Mouse (Mus musculus) heart, embryonic 12.5 days (tissue): Measurements from ENCODE around the gene Togaram2. TPM values are rescaled to one million over a fixed set of nuclear protein-coding genes. Genes with fewer than 3 reads are reported as not detected.

Experiments used
- ATAC-seq: fragments of 200-750 bp; cut with Nextera tagmentation; 2 replicates; pipeline ENCODE4 v1.8.0; 2017; ENCODE audit warnings: moderate TSS enrichment, moderate library complexity; ENCODE audit not compliant: insufficient number of reproducible peaks, low FRiP score
- H3K27ac ChIP-seq: fragments of 300-500 bp; sonication (generic); 2 replicates; pipeline ENCODE4 v1.5.1; 2016; ENCODE audit warnings: mild to moderate bottlenecking, moderate library complexity; ENCODE audit not compliant: poor library complexity, severe bottlenecking
- H3K27me3 ChIP-seq: fragments of 300-500 bp; sonication (generic); replicated peaks from 2 replicates; pipeline ENCODE4 v1.6.1; 2016; ENCODE audit warnings: mild to moderate bottlenecking, moderate library complexity
- H3K36me3 ChIP-seq: fragments of 300-500 bp; sonication (generic); 2 replicates; pipeline ENCODE4 v1.6.1; 2016; ENCODE audit warnings: mild to moderate bottlenecking, moderate library complexity
- H3K4me1 ChIP-seq: fragments of 300-500 bp; sonication (generic); replicated peaks from 2 replicates; pipeline ENCODE4 v1.6.1; 2016; ENCODE audit warnings: mild to moderate bottlenecking
- H3K4me2 ChIP-seq: fragments of 300-500 bp; sonication (generic); 2 replicates; pipeline ENCODE4 v1.6.1; 2016; ENCODE audit warnings: mild to moderate bottlenecking, moderate library complexity
- H3K4me3 ChIP-seq: fragments of 300-500 bp; sonication (generic); 2 replicates; pipeline ENCODE4 v1.5.1; 2016; ENCODE audit warnings: mild to moderate bottlenecking
- H3K9ac ChIP-seq: fragments of 300-500 bp; sonication (generic); 2 replicates; pipeline ENCODE4 v1.6.1; 2016; ENCODE audit warnings: mild to moderate bottlenecking, moderate library complexity
- H3K9me3 ChIP-seq: fragments of 300-500 bp; sonication (generic); replicated peaks from 2 replicates; pipeline ENCODE4 v1.6.1; 2016; ENCODE audit warnings: mild to moderate bottlenecking, moderate library complexity
- WGBS: fragments of 180-500 bp; shearing (Covaris S2); methylation state at CpG from one replicate; pipeline ENCODE4 v1.1.7; 2016; 5-methylcytosine and 5-hydroxymethylcytosine counted together
- polyA plus RNA-seq: library from polyadenylated mRNA; unstranded; fragments of >200 nt; fragmentation: Nextera tagmentation; extraction: Ambion mirVana; gene quantifications from 2 replicates; pipeline ENCODE4 v1.2.1, GENCODE M21; 2016

Togaram2 gene
- polyA plus RNA-seq, 1 experiment from 2014 or later = 2.7 TPM

DNA sequence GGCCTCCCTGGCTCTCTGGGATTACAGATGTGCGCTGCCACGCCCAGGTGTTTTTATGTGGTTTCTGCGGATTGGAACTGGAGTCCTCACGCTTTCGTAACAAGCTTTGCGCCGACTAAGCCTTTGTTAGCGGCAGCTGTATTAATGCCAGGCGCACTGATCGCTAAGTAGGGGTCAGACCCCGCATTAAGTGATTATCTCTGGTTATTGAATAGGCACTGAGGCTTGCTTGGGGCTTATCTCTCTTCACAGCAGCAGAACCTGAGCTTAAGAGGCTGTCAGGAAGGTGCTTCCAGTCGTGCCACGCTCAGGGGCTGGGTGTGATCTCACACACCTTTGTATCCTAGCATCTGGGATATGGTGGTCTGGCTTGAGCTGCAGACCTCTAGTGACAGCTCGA lies 8.6 kb downstream of the Togaram2 start:
- Histone ChIP-seq H3K4me1 (peaks cover 4% of the 10 kb centered on the region; the same call in 1 of the 2 replicates), H3K9ac (no peak overlapping the region), H3K4me3 (no peak overlapping the region), H3K4me2 (no peak overlapping the region), H3K9me3 (no peaks in the 10 kb centered on the region), H3K36me3 (no peaks in the 10 kb centered on the region), H3K27ac (no peak overlapping the region), H3K27me3 (no peaks in the 10 kb centered on the region)
- no peak for ATAC-seq
- WGBS = 65% methylated on average over 14 of the region's 14 CpGs

- H3K27ac ChIP-seq = no peak overlapping the region
- no peaks in the 10 kb centered on the region for H3K9me3 ChIP-seq
- H3K9ac ChIP-seq = no peak overlapping the region
- peaks cover 4% of the 10 kb centered on the region; the same call in 1 of the 2 replicates for H3K4me1 ChIP-seq
- no peak overlapping the region for H3K4me2 ChIP-seq
- H3K36me3 ChIP-seq = no peaks in the 10 kb centered on the region
- no peaks in the 10 kb centered on the region for H3K27me3 ChIP-seq
- 81% methylated on average over 4 of the region's 4 CpGs for WGBS
- ATAC-seq = no peak
- H3K4me3 ChIP-seq = no peak overlapping the region
Measured at GRCm38 (mm10) chr17:71682379-71682778, 9.3 kb downstream of the Togaram2 start.

GRCm38 (mm10) chr17:71683281-71683680 lies 10.2 kb downstream of the Togaram2 start:
- Histone ChIP-seq H3K27me3 (no peaks in the 10 kb centered on the region), H3K27ac (no peak overlapping the region), H3K9ac (no peak overlapping the region), H3K36me3 (no peaks in the 10 kb centered on the region), H3K4me1 (peaks cover 4% of the 10 kb centered on the region; the same call in 1 of the 2 replicates), H3K4me2 (no peak overlapping the region), H3K9me3 (no peaks in the 10 kb centered on the region), H3K4me3 (no peak overlapping the region)
- ATAC-seq = no peak
- WGBS = 85% methylated on average over 6 of the region's 6 CpGs

GRCm38 (mm10) chr17:71684103-71684608 lies 11.1 kb downstream of the Togaram2 start:
- no peak overlapping the region for H3K27ac ChIP-seq

DNA sequence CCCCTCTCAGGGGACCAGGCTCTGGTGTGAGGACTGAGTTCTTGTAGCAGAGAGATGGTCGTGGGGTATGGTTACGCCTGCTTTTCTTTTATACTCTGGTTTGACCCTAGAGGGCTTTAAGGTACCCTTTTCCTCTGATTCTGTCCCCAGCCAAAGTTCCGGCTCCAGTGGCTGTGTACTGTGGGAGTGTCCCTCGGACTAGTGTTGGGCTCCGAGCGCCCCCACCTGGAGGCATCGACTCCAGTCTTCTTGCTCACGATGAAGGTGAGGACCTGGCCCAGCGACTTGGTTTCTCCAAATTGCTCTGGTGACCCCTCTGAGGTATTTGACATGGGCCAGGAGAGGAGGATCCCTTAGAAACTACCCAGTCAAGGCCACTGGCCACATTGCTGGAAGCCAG lies 14.4 kb downstream of the Togaram2 start:
- Histone ChIP-seq H3K9ac (no peak overlapping the region), H3K36me3 (no peaks in the 10 kb centered on the region), H3K4me1 (peaks cover 10% of the 10 kb centered on the region), H3K9me3 (0 out of 2 replicates have a peak, but pooled peaks cover 6% of the 10 kb centered on the region), H3K27ac (no peak overlapping the region), H3K4me3 (no peak overlapping the region), H3K27me3 (no peaks in the 10 kb centered on the region), H3K4me2 (no peak overlapping the region)
- ATAC-seq = no peak
- 60% methylated on average over 9 of the region's 9 CpGs for WGBS

More at GRCm38 (mm10) chr17:71684103-71684608, 11.1 kb downstream of the Togaram2 start:
- ATAC-seq = no peak
- Histone ChIP-seq H3K4me2 (no peak overlapping the region), H3K9ac (no peak overlapping the region), H3K36me3 (no peaks in the 10 kb centered on the region), H3K4me3 (no peak overlapping the region), H3K27me3 (no peaks in the 10 kb centered on the region), H3K9me3 (0 out of 2 replicates have a peak, but pooled peaks cover 6% of the 10 kb centered on the region), H3K4me1 (peaks cover 4% of the 10 kb centered on the region; the same call in 1 of the 2 replicates)
- WGBS = 47% methylated on average over 5 of the region's 5 CpGs

DNA sequence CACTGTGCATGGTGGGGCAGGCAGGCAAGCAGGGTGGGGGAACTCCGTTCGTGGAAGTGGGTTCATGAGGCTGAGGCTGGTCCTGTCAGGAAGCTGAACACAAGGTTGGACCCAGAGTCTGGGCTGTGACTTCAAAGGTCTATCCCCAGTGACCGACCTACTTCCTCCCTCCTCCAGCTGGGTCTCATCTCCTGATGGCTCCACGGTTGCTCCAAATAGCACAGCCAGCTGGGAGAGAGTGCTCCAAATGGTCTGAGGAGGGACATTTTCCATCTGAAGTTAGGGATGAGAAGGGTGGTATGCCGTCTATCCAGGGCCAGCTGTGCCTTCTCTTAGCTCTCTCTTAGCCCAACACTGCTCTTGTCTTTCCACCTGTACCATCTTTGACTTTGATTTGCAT lies 16.8 kb downstream of the Togaram2 start:
- WGBS = 63% methylated on average over 5 of the region's 5 CpGs
- Histone ChIP-seq H3K4me2 (no peak overlapping the region), H3K27ac (no peak overlapping the region), H3K4me3 (no peak overlapping the region), H3K9me3 (0 out of 2 replicates have a peak, but pooled peaks cover 6% of the 10 kb centered on the region), H3K9ac (no peak overlapping the region), H3K4me1 (peaks cover 10% of the 10 kb centered on the region), H3K36me3 (no peaks in the 10 kb centered on the region), H3K27me3 (no peaks in the 10 kb centered on the region)
- ATAC-seq = no peak

DNA sequence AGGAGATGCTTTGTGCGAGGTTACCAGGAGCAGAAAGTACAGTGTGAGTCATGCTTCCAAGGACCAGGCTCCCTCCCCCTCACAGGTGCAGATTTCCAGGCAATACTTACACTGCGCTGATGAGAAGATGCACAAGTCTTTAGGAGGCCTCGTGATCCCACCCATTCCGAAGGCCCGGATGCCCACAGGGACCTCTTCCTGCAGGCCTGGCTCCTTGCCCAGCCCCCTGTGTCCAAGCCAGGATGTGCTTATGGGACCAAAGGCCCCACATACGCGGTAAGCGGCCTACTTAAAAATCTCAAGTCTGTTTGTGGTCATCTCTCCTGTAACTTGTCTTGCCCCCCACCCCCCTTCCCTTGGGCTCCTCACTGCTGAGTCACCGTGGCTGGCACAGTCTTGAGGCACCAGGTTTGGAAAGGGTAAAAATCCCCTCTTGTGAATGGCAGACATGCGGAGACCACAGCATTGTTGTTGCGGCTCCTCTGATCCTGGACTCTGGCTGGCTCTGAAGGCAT lies 18.4 kb downstream of the Togaram2 start:
- Histone ChIP-seq H3K27ac (no peak overlapping the region), H3K36me3 (no peaks in the 10 kb centered on the region), H3K4me3 (no peak overlapping the region), H3K4me2 (no peak overlapping the region), H3K9ac (no peak overlapping the region), H3K27me3 (no peaks in the 10 kb centered on the region), H3K9me3 (0 out of 2 replicates have a peak, but pooled peaks cover 6% of the 10 kb centered on the region), H3K4me1 (peaks cover 21% of the 10 kb centered on the region)
- ATAC-seq = no peak
- 73% methylated on average over 11 of the region's 11 CpGs for WGBS

- Histone ChIP-seq H3K9ac (no peak overlapping the region), H3K4me3 (no peak overlapping the region), H3K9me3 (0 out of 2 replicates have a peak, but pooled peaks cover 6% of the 10 kb centered on the region), H3K27me3 (no peaks in the 10 kb centered on the region), H3K4me1 (peaks cover 37% of the 10 kb centered on the region), H3K27ac (no peak overlapping the region), H3K36me3 (no peaks in the 10 kb centered on the region), H3K4me2 (no peak overlapping the region)
- no peak for ATAC-seq
- WGBS = 57% methylated on average over 5 of the region's 5 CpGs
Measured at GRCm38 (mm10) chr17:71693313-71693712, 20.3 kb downstream of the Togaram2 start.

GRCm38 (mm10) chr17:71693780-71694179 lies 20.7 kb downstream of the Togaram2 start:
- H3K36me3 ChIP-seq = no peaks in the 10 kb centered on the region

GRCm38 (mm10) chr17:71695151-71695550 lies 22.1 kb downstream of the Togaram2 start:
- Histone ChIP-seq H3K36me3 (no peaks in the 10 kb centered on the region), H3K9me3 (no peaks in the 10 kb centered on the region), H3K4me3 (no peak overlapping the region), H3K27ac (no peak overlapping the region), H3K4me2 (no peak overlapping the region), H3K27me3 (no peaks in the 10 kb centered on the region), H3K9ac (no peak overlapping the region), H3K4me1 (peaks cover 46% of the 10 kb centered on the region)
- ATAC-seq = no peak
- 90% methylated on average over 8 of the region's 8 CpGs for WGBS

More at GRCm38 (mm10) chr17:71693780-71694179, 20.7 kb downstream of the Togaram2 start:
- no peaks in the 10 kb centered on the region for H3K27me3 ChIP-seq
- ATAC-seq = no peak
- 61% methylated on average over 8 of the region's 8 CpGs for WGBS
- 0 out of 2 replicates have a peak, but pooled peaks cover 3% of the 10 kb centered on the region for H3K9me3 ChIP-seq
- no peak overlapping the region for H3K27ac ChIP-seq
- peaks cover 40% of the 10 kb centered on the region for H3K4me1 ChIP-seq
- H3K4me2 ChIP-seq = no peak overlapping the region
- H3K9ac ChIP-seq = no peak overlapping the region
- no peak overlapping the region for H3K4me3 ChIP-seq

DNA sequence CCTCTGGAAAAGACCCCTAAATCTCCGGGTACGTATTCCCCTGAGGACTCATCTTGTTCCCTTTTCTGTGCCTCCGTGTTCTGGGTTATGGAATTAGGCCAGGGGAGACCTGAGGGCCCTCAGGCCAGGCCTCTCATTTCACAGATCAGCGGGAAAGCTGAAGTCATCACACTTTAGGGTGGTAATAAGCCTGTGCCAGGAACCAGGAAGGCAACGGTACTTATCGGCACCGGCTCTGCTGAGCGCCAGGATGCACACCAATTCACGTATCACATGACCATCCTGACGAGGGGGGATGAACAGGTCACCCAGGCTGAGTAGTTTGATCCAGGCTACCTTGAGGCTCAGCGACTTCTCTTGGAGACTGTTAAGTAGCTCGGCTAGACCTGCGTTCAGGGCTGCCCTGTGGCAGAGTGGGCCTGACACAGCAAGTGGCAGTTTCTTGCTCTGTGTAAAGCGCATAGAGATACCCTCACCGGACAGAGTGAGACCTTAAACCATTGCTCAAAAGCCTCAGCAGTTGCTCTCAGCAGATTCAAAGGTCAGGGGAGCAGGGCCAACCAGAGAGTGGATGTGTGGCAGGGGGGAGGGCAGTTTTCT lies 22.8 kb downstream of the Togaram2 start:
- no peak overlapping the region for H3K4me2 ChIP-seq
- no peak overlapping the region for H3K9ac ChIP-seq
- no peak for ATAC-seq
- 67% methylated on average over 15 of the region's 15 CpGs for WGBS
- peaks cover 46% of the 10 kb centered on the region for H3K4me1 ChIP-seq
- no peak overlapping the region for H3K27ac ChIP-seq
- H3K27me3 ChIP-seq = no peaks in the 10 kb centered on the region
- H3K9me3 ChIP-seq = no peaks in the 10 kb centered on the region
- no peaks in the 10 kb centered on the region for H3K36me3 ChIP-seq
- H3K4me3 ChIP-seq = no peak overlapping the region
